Mouse (Mus musculus): ENCODE data around the gene Cd300lf. TPM values are rescaled to one million over a fixed set of nuclear protein-coding genes. Genes with fewer than 3 reads are reported as not detected.

The Cd300lf gene
- 0.65 TPM for total RNA-seq (2023)

GRCm38 (mm10) chr11:115133800-115134199 is at the start of gene Cd300lf:
Gene Cd300lf, minus strand, starts transcription at chr11:115133992.

GRCm38 (mm10) chr11:115162832-115163480 is 29.2 kb upstream of the Cd300lf start, which contains the start of gene Slc9a3r1:
Gene Slc9a3r1, plus strand, starts transcription at chr11:115163341.

GRCm38 (mm10) chr11:115091362-115091901 is 42.4 kb downstream of the Cd300lf start, which contains the start of gene Rab37:
Gene Rab37, plus strand, starts transcription at chr11:115091431.

Other genes starting within 250 kb of the Cd300lf start
- gene Cd300a, start 244.0 kb downstream of the Cd300lf start, total RNA-seq (2023), result 2.2 TPM
- 0.30 TPM for gene Cd300lb, start 199.6 kb downstream of the Cd300lf start, total RNA-seq (2023)
- gene Cd300c, start 164.8 kb downstream of the Cd300lf start, total RNA-seq (2023), result not detected
- gene Cd300ld, start 144.1 kb downstream of the Cd300lf start, total RNA-seq (2023), result 1.0 TPM
- 1.3 TPM for gene Cd300c2, start 132.1 kb downstream of the Cd300lf start, total RNA-seq (2023)
- gene Cd300ld2, start 117.8 kb downstream of the Cd300lf start, total RNA-seq (2023), result not detected
- gene Cd300ld4, start 107.0 kb downstream of the Cd300lf start, total RNA-seq (2023), result not detected
- 0.83 TPM for gene Cd300ld5, start 96.2 kb downstream of the Cd300lf start, total RNA-seq (2023)
- gene Cd300ld3, start 85.6 kb downstream of the Cd300lf start, total RNA-seq (2023), result 0.83 TPM
- gene Cd300e, start 71.8 kb downstream of the Cd300lf start, total RNA-seq (2023), result 0.83 TPM
- gene Rab37, start 42.6 kb downstream of the Cd300lf start, total RNA-seq (2023), result 37.7 TPM
- gene Slc9a3r1, start 29.3 kb upstream of the Cd300lf start, total RNA-seq (2023), result 202 TPM
- 11.1 TPM for gene Tmem104, start 53.5 kb upstream of the Cd300lf start, total RNA-seq (2023)
- gene Nat9, start 53.9 kb upstream of the Cd300lf start, total RNA-seq (2023), result 7.2 TPM
- gene Grin2c, start 133.3 kb upstream of the Cd300lf start, total RNA-seq (2023), result 0.21 TPM
- gene Fdxr, start 143.1 kb upstream of the Cd300lf start, total RNA-seq (2023), result 22.9 TPM
- gene Fads6, start 163.7 kb upstream of the Cd300lf start, total RNA-seq (2023), result 2.3 TPM
- not detected for gene Otop2, start 173.2 kb upstream of the Cd300lf start, total RNA-seq (2023)
- gene Ush1g, start 188.0 kb upstream of the Cd300lf start, total RNA-seq (2023), result not detected
- not detected for gene Otop3, start 200.7 kb upstream of the Cd300lf start, total RNA-seq (2023)
- gene Hid1, start 233.8 kb upstream of the Cd300lf start, total RNA-seq (2023), result 33.8 TPM
- gene Cdr2l, start 247.9 kb upstream of the Cd300lf start, total RNA-seq (2023), result 1.2 TPM

Data from CD4-positive naive resting alpha-beta T cell, adult 57 days (primary cell).